Mouse (Mus musculus) lung, embryonic 15.5 days (tissue): Measurements from ENCODE around the gene Bphl. TPM values are rescaled to one million over a fixed set of nuclear protein-coding genes. Genes with fewer than 3 reads are reported as not detected.
A peak's percentile ranks its signal among the peaks of the same experiment; 100 is the strongest.

Source experiments
- ATAC-seq: fragments of 200-750 bp; cut with Nextera tagmentation; 2 replicates; pipeline ENCODE4 v1.8.0; 2017; ENCODE audit warnings: moderate number of reproducible peaks, borderline replicate concordance; ENCODE audit not compliant: low FRiP score, low TSS enrichment; ENCODE audit errors: extremely low read depth
- H3K27ac ChIP-seq: fragments of 300-500 bp; sonication (generic); 2 replicates; pipeline ENCODE4 v1.5.1; 2015; ENCODE audit warnings: moderate library complexity, mild to moderate bottlenecking, inconsistent platforms
- H3K27me3 ChIP-seq: fragments of 300-500 bp; sonication (generic); 2 replicates; pipeline ENCODE4 v1.6.1; 2015; ENCODE audit warnings: inconsistent platforms
- H3K36me3 ChIP-seq: fragments of 300-500 bp; sonication (generic); 2 replicates; pipeline ENCODE4 v1.6.1; 2015; ENCODE audit warnings: inconsistent platforms
- H3K4me1 ChIP-seq: fragments of 300-500 bp; sonication (generic); 2 replicates; pipeline ENCODE4 v1.6.1; 2015; ENCODE audit warnings: inconsistent platforms
- H3K4me2 ChIP-seq: fragments of 300-500 bp; sonication (generic); 2 replicates; pipeline ENCODE4 v1.6.1; 2015; ENCODE audit warnings: inconsistent platforms, mild to moderate bottlenecking, moderate library complexity
- H3K4me3 ChIP-seq: fragments of 300-500 bp; sonication (generic); 2 replicates; pipeline ENCODE4 v1.5.1; 2015; ENCODE audit warnings: mild to moderate bottlenecking, inconsistent platforms
- H3K9ac ChIP-seq: fragments of 300-500 bp; sonication (generic); 2 replicates; pipeline ENCODE4 v1.6.1; 2015; ENCODE audit warnings: inconsistent platforms
- H3K9me3 ChIP-seq: fragments of 300-500 bp; sonication (generic); 2 replicates; pipeline ENCODE4 v1.6.1; 2016; ENCODE audit warnings: inconsistent platforms
- WGBS: fragments of 180-500 bp; shearing (Covaris S2); methylation state at CpG from one replicate; pipeline ENCODE4 v1.1.7; 2015; 5-methylcytosine and 5-hydroxymethylcytosine counted together
- polyA plus RNA-seq: library from polyadenylated mRNA; unstranded; fragments of >200 nt; fragmentation: Nextera tagmentation; extraction: Ambion mirVana; gene quantifications from 2 replicates; pipeline ENCODE4 v1.2.1, GENCODE M21; 2015

Bphl gene
- polyA plus RNA-seq, 1 experiment from 2014 or later: 59.0 TPM

- Histone ChIP-seq H3K4me2 (no peak overlapping the region), H3K9me3 (no peaks in the 10 kb centered on the region), H3K9ac (no peak overlapping the region), H3K27ac (peak overlapping the region; percentile 68), H3K4me1 (peaks cover 13% of the 10 kb centered on the region), H3K27me3 (no peaks in the 10 kb centered on the region), H3K4me3 (no peak overlapping the region), H3K36me3 (no peaks in the 10 kb centered on the region)
- 43% methylated on average over 4 of the region's 4 CpGs for WGBS
- peak; percentile 82 for ATAC-seq
These were observed 59.1 kb downstream of the Bphl start for GRCm38 (mm10) chr13:34096455-34096854.

GRCm38 (mm10) chr13:34097086-34097485 is 59.7 kb downstream of the Bphl start:
- H3K4me1 ChIP-seq: peaks cover 13% of the 10 kb centered on the region
- no peak overlapping the region for H3K4me3 ChIP-seq
- H3K27me3 ChIP-seq: no peaks in the 10 kb centered on the region
- no peak for ATAC-seq
- 74% methylated on average over 3 of the region's 3 CpGs for WGBS
- no peaks in the 10 kb centered on the region for H3K9me3 ChIP-seq
- no peak overlapping the region for H3K4me2 ChIP-seq
- H3K36me3 ChIP-seq: no peaks in the 10 kb centered on the region
- peak overlapping the region; percentile 11; the same call in 1 of the 2 replicates for H3K27ac ChIP-seq
- H3K9ac ChIP-seq: no peak overlapping the region

GRCm38 (mm10) chr13:34100733-34101132 is 63.3 kb downstream of the Bphl start:
- no peaks in the 10 kb centered on the region for H3K36me3 ChIP-seq
- H3K4me1 ChIP-seq: peaks cover 13% of the 10 kb centered on the region
- ATAC-seq: no peak
- no peak overlapping the region for H3K27ac ChIP-seq
- no peaks in the 10 kb centered on the region for H3K9me3 ChIP-seq
- 72% methylated on average over 3 of the region's 3 CpGs for WGBS
- H3K4me3 ChIP-seq: no peak overlapping the region
- no peak overlapping the region for H3K9ac ChIP-seq
- no peaks in the 10 kb centered on the region for H3K27me3 ChIP-seq
- H3K4me2 ChIP-seq: no peak overlapping the region

- H3K9me3 ChIP-seq: no peaks in the 10 kb centered on the region
- no peaks in the 10 kb centered on the region for H3K27me3 ChIP-seq
- WGBS: 90% methylated on average over 10 of the region's 10 CpGs
- no peaks in the 10 kb centered on the region for H3K36me3 ChIP-seq
- no peak overlapping the region for H3K4me3 ChIP-seq
- no peak overlapping the region for H3K4me2 ChIP-seq
- ATAC-seq: no peak
- no peak overlapping the region for H3K27ac ChIP-seq
- no peak overlapping the region for H3K9ac ChIP-seq
- H3K4me1 ChIP-seq: peaks cover 8% of the 10 kb centered on the region
These were observed 63.9 kb downstream of the Bphl start for GRCm38 (mm10) chr13:34101247-34101646.

GRCm38 (mm10) chr13:34101908-34102307 is 64.5 kb downstream of the Bphl start:
- ATAC-seq: no peak
- WGBS: 71% methylated on average over 9 of the region's 9 CpGs
- Histone ChIP-seq H3K27ac (no peak overlapping the region), H3K36me3 (no peaks in the 10 kb centered on the region), H3K4me2 (no peak overlapping the region), H3K9ac (no peak overlapping the region), H3K4me1 (peaks cover 2% of the 10 kb centered on the region), H3K27me3 (no peaks in the 10 kb centered on the region), H3K4me3 (no peak overlapping the region), H3K9me3 (no peaks in the 10 kb centered on the region)

GRCm38 (mm10) chr13:34105364-34105763 is 68.0 kb downstream of the Bphl start:
- Histone ChIP-seq H3K27ac (no peak overlapping the region), H3K4me2 (no peak overlapping the region), H3K27me3 (no peaks in the 10 kb centered on the region), H3K9ac (no peak overlapping the region), H3K4me3 (no peak overlapping the region), H3K36me3 (no peaks in the 10 kb centered on the region), H3K9me3 (no peaks in the 10 kb centered on the region), H3K4me1 (no peaks in the 10 kb centered on the region)
- WGBS: 49% methylated on average over 1 of the region's 1 CpGs
- ATAC-seq: no peak

GRCm38 (mm10) chr13:34106256-34106655 is 68.9 kb downstream of the Bphl start:
- no peak overlapping the region for H3K9ac ChIP-seq
- no peaks in the 10 kb centered on the region for H3K36me3 ChIP-seq
- no peak overlapping the region for H3K27ac ChIP-seq
- 79% methylated on average over 2 of the region's 2 CpGs for WGBS
- no peak overlapping the region for H3K4me2 ChIP-seq
- H3K4me1 ChIP-seq: no peaks in the 10 kb centered on the region
- H3K27me3 ChIP-seq: no peaks in the 10 kb centered on the region
- no peak overlapping the region for H3K4me3 ChIP-seq
- no peaks in the 10 kb centered on the region for H3K9me3 ChIP-seq
- no peak for ATAC-seq

- H3K4me3 ChIP-seq: no peak overlapping the region
- no peak for ATAC-seq
- H3K27me3 ChIP-seq: no peaks in the 10 kb centered on the region
- no peak overlapping the region for H3K9ac ChIP-seq
- no peak overlapping the region for H3K27ac ChIP-seq
- no peaks in the 10 kb centered on the region for H3K4me1 ChIP-seq
- H3K9me3 ChIP-seq: no peaks in the 10 kb centered on the region
- no peak overlapping the region for H3K4me2 ChIP-seq
- no peaks in the 10 kb centered on the region for H3K36me3 ChIP-seq
- 100% methylated on average over 1 of the region's 1 CpGs for WGBS
These were observed 69.6 kb downstream of the Bphl start for GRCm38 (mm10) chr13:34106999-34107398.

GRCm38 (mm10) chr13:34109035-34109676 is 71.8 kb downstream of the Bphl start:
- Histone ChIP-seq H3K9ac (no peak overlapping the region), H3K9me3 (no peaks in the 10 kb centered on the region), H3K36me3 (no peaks in the 10 kb centered on the region), H3K27ac (no peak overlapping the region), H3K4me2 (no peak overlapping the region), H3K4me1 (no peaks in the 10 kb centered on the region), H3K27me3 (no peaks in the 10 kb centered on the region), H3K4me3 (no peak overlapping the region)
- no peak for ATAC-seq
- 67% methylated on average over 4 of the region's 4 CpGs for WGBS

- Histone ChIP-seq H3K4me3 (no peak overlapping the region), H3K36me3 (no peaks in the 10 kb centered on the region), H3K27ac (no peak overlapping the region), H3K27me3 (no peaks in the 10 kb centered on the region), H3K9ac (no peak overlapping the region), H3K9me3 (no peaks in the 10 kb centered on the region), H3K4me1 (no peaks in the 10 kb centered on the region), H3K4me2 (no peak overlapping the region)
- 62% methylated on average over 4 of the region's 4 CpGs for WGBS
- no peak for ATAC-seq
These were observed 72.3 kb downstream of the Bphl start for GRCm38 (mm10) chr13:34109677-34110058.

- Histone ChIP-seq H3K4me1 (no peaks in the 10 kb centered on the region), H3K27me3 (no peaks in the 10 kb centered on the region), H3K4me3 (no peak overlapping the region), H3K27ac (no peak overlapping the region), H3K36me3 (no peaks in the 10 kb centered on the region), H3K9me3 (no peaks in the 10 kb centered on the region), H3K4me2 (no peak overlapping the region), H3K9ac (no peak overlapping the region)
- 40% methylated on average over 5 of the region's 5 CpGs for WGBS
- no peak for ATAC-seq
These were observed 73.6 kb downstream of the Bphl start for GRCm38 (mm10) chr13:34111019-34111418.

GRCm38 (mm10) chr13:34111878-34112277 is 74.5 kb downstream of the Bphl start:
- H3K4me3 ChIP-seq: no peak overlapping the region
- no peak overlapping the region for H3K9ac ChIP-seq
- H3K4me2 ChIP-seq: no peak overlapping the region
- no peaks in the 10 kb centered on the region for H3K27me3 ChIP-seq
- H3K9me3 ChIP-seq: no peaks in the 10 kb centered on the region
- H3K36me3 ChIP-seq: no peaks in the 10 kb centered on the region
- H3K27ac ChIP-seq: no peak overlapping the region
- 84% methylated on average over 3 of the region's 3 CpGs for WGBS
- H3K4me1 ChIP-seq: no peaks in the 10 kb centered on the region
- no peak for ATAC-seq
